Mouse (Mus musculus) megakaryocyte-erythroid progenitor cell, adult 5-6 weeks (primary cell): ENCODE data around the gene Cdh5. TPM values are rescaled to one million over a fixed set of nuclear protein-coding genes. Genes with fewer than 3 reads are reported as not detected.

Source experiments
- ATAC-seq: replicated peaks from 2 replicates; pipeline ENCODE4 v1.8.0; 2016; ENCODE audit warnings: mild to moderate bottlenecking, inconsistent platforms; ENCODE audit not compliant: severe bottlenecking, poor library complexity, low FRiP score, low TSS enrichment
- total RNA-seq, 2 experiments: library from RNA; stranded (forward) in 1 of 2; stranded (reverse) in 1 of 2; fragments of 200-1000, 215-1000 nt in 1 of 2; fragments of >200 nt in 1 of 2; fragmentation: Nextera tagmentation in 1 of 2; gene quantifications; 2 replicates each; pipeline ENCODE4 v1.2.3; 2014 to 2017

The Cdh5 gene
- total RNA-seq, 2 experiments from 2014 or later = not detected

DNA sequence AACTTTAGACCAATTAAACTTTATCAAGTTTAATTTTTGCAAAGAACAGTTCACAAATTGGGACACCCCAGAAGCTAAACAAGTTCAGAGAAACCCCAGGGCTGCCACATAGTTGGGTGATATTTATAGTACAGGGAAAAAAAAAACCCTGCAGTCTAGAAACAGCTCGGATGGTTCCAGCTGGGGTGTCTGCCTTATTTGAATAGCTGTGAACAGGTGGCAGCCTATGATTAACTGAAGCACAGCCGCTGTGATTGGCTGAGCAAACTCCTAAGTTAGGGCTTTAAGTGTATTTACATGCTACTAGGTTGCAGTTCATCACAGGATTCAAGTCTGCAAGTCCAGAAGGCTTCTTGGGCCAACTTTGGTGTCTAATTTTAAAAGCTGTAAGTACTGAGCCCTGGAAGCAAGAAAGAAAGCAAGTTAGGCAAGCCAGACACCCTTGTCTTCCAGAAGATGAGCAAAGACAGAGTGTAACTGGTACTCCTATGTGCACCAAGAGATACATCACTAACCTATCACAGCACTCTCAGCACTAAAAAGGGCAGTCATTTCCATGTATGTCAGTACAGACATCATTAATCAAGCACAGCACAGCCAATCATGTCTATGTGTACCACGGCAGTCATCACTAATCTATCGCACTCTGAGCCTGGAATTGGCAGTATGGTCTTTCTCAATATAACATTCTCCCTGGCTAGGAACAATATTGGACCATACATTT lies 25.9 kb downstream of the Cdh5 start:
- ATAC-seq = no peak

DNA sequence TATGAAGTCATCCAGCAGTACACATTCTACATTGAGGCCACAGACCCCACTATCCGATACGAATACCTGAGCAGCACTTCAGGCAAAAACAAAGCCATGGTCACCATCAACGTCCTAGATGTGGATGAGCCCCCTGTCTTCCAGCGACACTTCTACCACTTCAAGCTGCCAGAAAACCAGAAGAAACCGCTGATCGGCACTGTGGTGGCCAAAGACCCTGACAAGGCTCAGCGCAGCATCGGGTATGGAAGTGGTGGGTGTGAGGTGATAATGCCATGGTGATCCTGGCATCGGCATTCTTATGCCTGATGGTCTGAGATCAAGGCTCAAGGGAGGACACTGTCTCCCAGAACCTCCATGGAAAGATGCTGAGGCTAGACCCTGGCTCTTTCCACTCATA lies 29.5 kb downstream of the Cdh5 start:
- ATAC-seq = no peak

DNA sequence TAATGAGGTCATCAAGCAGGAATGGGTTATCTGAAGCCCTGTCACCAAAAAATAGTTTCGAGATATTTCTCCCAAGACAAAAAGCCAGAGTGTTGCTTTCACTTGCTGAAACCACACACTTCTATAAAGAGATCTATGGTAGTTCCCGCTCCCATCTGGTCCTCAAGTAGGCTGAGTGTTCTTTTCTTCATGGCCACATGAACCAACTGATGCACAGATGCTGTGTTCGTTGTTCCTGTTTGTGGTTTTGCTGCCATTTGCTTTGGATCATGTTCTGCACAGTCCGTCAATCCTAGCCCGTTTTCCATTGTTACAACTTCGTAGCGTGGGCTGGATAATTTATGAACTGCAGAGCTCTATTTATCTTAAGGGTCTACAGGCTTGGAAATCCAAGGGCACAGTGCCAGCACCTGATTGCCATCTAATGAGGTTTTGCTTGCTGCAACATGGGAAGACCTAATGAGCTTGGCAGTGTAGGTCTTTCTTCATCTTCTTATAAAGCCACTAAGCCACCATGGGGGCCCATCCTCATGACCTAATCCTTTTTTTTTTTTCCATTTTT lies 30.1 kb downstream of the Cdh5 start:
- no peak for ATAC-seq

DNA sequence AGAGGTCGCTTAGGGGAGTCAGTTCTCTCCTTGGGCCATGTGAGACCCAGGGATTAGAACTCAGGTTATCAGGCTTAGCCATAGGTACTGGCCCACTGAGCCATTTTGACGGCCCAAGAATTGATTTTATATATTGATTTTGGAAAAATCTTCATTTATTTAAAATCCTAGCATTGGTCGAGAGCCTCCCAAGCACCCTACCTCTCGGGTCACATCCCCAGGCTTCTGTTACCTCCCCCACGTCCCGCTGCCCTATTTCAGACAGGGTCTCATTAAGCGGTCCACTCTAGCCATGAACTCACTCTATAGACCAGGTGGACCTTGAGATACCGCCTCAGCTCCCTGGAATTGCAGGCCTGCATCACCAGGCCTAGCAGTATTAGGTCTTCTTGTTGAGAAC lies 33.1 kb downstream of the Cdh5 start:
- ATAC-seq = no peak

DNA sequence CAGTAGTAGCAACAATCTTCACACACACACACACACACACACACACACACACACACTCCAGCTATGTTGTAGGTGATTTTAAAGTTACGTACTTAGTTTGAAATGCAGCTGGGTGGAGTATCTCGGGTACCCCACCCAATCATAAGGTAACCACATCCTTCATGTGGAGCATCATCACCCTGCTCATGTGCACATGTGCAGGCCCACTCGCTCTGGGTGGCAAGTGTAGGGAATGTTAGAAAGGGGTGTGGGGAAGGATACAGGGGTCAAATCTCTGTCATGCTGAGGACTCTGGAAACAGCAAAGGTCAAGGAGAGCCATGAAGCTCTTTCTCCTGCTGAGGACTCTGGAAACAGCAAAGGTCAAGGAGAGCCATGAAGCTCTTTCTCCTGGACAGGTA lies 34.9 kb downstream of the Cdh5 start:
- ATAC-seq = no peak

DNA sequence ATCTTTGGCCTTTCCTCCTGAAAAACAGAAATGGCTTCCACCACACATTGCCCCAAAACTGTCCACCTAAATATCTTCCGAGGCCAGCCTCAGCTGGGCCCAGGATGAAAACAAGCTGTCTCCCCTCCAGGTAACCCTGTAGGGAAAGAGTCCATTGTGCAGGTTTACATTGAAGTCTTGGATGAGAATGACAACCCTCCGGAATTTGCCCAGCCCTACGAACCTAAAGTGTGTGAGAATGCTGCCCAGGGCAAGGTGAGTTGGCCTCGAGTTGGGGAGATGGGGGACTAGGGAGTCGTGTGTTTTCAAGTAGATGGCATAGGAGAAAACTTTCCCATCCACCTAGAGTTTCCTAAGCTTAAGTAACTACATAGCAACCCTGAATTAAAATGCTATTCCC lies 36.2 kb downstream of the Cdh5 start:
- ATAC-seq = no peak

DNA sequence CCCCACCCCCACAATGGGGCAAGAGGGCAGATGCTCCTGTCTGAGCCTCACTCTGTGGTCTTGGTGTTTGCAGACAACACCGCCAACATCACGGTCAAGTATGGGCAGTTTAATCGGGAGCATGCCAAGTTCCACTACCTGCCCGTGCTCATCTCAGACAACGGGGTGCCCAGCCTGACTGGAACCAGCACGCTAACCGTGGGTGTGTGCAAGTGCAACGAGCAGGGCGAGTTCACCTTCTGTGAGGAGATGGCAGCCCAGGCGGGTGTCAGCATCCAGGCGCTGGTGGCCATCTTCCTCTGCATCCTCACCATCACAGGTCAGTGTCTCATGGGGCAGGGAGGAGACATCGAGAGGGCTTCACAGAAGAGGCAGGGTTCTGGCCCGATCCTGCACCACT lies 39.2 kb downstream of the Cdh5 start:
- no peak for ATAC-seq

DNA sequence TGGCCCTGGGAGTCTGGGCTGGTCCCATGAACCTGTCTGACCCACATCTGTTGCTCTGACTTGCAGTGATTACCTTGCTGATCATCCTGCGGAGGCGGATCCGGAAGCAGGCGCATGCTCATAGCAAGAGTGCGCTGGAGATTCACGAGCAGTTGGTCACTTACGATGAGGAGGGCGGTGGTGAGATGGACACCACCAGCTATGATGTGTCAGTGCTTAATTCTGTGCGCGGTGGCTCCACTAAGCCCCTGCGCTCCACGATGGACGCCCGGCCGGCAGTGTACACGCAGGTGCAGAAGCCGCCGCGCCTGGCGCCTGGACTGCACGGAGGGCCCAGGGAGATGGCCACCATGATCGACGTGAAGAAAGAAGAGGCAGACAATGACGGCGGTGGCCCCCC lies 41.0 kb downstream of the Cdh5 start:
- no peak for ATAC-seq

DNA sequence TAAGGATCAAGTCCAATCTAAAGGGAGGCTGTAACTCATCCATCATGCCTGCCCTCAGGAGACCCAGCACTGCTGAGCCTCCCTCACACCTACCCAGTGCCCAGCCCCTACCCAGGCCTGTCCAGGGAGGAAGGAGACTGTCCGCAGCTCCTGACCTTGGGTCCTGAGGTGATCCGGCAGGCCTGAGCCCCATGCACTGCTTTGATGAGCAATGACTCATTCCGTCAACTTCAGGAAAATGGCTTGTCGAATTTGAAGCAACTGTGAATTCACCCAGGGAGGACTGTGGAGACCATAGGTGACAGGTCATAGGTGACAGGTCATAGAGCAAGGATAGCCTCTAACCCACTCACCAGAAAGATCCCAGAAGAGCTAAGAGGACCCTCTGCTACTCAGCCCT lies 42.0 kb downstream of the Cdh5 start:
- ATAC-seq = no peak

DNA sequence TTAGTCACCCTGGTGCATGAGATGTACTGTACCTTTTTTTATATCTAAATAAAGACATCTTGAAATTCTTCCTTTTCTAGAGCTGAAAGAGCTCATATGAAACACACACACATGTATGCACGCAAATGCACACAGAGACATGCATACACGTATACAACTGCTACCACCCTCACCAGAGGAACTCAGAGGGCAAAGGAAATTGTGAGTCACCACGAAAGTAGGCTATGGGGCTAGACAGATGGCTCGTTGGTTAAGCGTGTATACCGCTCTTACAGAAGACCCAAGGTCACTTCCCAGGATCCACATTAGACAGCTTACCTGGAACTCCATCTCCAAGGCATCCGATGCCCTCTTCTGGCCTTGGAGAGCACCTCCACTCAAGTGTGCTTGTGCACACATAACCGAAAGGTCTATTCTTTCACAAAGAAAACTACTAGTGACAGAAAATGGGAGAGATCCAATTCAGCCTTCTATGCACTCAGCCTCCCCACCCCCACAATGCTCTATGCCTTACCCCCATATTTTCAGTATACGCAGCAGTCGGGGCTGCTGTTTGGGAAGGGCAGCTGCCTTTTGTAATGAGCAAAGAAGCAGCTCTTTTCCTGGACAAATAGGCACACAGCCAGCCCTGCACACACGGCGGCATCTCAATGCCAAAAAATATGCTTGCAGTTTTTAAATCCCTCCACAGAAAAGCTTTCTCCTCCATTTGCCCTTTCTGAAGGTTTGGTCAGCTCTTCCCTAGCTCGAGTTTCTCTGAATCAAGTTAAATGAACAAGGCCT lies 43.2 kb downstream of the Cdh5 start:
- ATAC-seq = no peak

DNA sequence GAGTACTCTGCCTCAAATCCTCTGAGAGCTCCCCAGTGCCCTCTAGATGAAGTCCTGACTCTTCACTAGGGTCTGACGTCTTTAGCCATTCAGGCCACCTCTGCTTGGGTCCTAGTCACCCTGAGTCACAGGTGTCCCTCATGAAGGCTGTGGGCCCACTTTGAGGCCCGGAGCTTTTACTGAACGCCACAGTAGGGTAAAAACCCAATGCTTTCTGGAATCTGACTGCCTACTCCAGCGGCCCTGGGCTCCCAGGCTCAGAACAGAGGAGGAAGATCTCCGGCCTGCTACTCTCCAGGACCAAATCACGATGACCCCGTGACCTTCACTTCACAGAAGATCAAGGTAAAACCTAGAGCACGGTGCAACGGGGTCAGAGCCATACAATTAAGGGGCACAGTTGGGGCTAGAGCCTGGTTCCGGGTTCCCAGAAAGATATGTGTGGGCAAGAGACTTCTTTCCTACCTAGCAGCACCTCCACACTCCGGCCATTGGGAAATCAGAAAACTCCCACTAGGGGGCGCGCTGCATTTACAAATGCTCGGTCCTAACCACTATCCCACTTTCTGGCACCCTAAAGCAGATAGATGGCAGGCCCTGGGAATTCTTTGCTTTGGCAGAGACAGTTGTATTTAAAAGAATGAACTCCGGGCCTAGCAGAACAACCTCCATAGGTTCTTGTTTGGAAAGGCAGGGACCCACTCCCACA lies 44.7 kb downstream of the Cdh5 start:
- peak; percentile 87 for ATAC-seq

DNA sequence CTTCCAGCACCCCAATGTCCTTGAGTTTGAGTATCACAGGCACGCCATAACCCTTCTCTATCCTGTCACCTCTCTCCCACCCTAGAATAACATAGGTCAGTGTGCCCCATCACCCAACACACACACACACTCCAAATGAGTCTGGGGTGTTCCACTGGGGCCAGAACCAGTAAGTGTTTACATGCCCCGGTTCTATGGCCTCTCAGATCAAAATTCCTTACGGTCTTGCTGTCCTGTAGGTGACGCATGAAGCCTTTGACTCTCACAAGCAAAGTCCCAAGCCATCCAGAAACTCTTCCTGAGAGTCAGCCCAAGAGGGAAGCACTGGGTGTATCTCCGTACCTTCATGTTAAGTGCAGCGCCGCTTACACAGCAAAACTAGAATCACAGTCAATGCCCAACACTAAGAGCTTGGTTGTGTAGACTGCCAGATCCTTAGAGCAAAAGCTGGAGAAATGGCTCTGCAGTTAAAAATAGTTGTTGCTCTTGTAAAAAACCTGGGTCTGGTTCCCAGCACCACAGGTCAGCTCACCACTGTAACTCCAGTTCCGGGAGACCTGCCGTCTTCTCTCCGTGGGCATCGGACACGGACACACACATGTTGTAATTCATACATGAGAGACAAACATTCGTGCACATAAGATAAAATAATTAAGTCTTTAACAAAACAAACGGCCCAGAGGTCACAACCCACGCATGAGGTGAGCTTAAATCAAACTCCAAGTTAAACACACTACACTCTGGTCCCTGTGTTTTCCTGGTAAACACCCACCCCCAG lies 45.5 kb downstream of the Cdh5 start:
- no peak for ATAC-seq

DNA sequence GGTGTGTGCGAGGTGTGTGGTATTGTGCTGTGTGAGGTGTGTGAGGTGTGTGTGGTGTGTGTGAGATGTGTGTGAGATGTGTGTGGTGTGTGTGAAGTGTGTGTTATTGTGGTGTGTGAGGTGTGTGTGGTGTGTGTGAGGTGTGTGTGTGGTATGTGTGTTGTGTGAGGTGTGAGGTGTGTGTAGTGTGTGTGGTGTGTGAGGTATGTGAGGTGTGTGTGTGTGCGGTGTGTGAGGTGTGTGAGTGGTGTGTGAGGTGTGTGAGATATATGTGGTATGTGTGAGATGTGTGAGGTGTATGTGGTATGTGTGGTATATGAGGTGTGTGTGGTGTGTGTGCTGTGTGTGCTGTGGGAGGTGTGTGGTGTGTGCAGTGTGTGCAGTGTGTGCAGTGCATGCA lies 46.5 kb downstream of the Cdh5 start:
- no peak for ATAC-seq

DNA sequence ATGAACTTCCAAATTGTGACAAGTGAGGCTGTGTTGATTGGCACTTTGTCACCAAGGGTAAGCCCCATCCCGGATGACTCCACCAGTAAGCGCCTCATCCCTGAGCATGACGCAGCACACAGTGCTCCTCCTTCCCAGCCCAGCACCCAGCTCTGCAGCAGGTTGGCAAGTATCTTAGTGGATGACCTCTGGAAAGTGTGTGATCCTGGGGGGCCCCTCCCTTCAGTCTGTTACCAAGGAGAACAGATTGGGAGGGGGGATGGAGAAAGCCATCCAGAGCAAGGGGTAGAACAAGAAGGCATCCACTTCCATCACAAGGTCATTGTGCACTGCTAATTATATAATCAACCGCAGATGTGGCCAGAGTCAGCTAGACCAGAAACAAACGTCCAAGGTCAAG lies 59.3 kb downstream of the Cdh5 start:
- no peak for ATAC-seq

DNA sequence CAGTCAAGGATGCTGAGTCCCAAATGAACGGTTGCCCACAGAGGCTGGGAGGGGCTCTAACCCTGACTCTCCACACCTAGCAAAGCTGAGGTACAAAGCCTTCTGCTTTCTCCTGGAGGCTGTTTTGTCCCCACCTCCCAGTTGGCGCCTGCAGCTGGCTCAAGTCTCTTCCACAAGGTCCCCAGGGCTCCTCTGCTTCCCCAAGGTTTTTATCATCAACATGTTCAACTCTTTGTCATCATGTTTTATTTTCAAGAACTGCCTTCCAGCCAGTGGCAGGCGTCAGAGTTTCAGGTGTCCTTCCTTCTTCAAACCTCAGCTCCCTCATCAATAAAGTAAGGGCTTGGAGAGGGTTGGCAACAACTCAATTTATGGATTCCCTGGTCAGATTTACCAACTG lies 68.0 kb downstream of the Cdh5 start:
- ATAC-seq = no peak

DNA sequence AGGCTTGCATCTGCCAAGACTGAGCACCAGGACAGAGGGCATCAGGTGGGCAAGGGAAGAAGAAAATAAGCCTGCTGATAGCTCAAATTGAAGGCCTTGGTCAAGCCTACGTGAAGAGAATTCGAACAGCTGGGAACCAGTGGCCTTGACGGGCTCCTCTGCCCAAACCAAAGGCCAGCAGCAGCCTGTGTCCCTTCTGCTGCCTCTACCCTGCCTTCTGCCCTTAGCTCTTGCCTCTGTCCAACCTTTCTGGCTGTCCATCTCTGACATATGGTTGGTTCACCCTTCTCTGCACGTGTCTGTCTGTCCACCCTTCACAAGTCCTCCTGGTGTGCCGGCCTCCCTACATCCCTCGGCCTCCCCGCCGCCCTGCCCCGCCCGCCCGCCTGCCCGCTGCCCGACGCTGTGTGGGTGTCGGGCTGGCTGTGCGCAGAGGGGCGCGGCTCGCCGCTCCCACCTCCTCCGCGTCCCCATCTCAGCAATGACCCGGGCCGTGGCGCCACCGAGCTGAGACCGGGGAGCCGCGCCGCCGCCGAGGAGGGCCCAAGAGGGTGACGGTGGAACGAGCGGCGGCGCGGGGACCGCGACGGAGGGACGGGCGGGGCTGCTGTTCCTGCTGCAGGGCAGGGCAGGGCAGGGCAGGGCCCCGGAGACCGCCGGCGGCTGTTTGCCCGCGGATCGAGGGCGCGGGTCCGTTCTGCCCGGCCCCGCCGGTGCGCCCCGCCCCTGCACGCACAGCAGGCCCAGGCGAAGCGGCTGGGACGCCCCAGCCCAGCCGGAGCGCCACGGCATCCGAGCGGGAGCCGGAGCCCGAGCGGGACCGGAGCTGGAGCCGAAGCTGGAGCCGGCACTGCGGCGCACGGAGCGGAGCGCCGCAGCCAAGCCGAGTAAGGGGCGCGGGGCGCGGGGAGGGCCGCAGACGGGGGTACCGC lies 69.0 kb downstream of the Cdh5 start, which contains the start of gene Bean1:
Bean1 (plus strand) TSS at position 325 of the 932 bp plus-strand sequence.
- peak; percentile 63 for ATAC-seq

DNA sequence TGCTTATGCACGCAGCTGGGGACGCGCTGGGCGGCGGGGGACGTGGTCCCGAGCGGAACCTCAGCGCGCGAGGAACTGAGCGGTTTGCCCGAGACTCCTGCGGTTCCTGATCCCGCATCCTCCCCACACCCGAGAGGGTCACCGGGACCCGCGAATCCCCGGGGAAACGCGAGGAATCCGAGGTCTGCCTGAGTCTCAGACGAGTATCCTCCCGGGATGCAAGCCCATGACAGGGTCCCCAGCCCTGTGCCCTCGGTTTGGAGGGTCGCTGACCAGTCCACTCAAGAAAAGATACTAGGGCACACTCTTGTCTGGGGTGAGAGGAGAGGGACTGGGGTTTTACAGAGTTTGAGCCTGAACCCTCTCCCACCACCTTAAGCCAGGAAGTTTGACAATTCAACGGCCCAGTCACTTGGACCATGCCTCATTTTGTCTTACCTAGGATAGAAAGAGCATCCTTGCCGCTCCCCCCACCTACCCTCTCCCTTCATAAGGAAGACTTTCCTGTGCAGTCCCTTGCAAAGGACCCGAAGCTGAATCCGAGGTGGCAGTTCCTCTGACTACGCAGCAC lies 69.7 kb downstream of the Cdh5 start:
- no peak for ATAC-seq

DNA sequence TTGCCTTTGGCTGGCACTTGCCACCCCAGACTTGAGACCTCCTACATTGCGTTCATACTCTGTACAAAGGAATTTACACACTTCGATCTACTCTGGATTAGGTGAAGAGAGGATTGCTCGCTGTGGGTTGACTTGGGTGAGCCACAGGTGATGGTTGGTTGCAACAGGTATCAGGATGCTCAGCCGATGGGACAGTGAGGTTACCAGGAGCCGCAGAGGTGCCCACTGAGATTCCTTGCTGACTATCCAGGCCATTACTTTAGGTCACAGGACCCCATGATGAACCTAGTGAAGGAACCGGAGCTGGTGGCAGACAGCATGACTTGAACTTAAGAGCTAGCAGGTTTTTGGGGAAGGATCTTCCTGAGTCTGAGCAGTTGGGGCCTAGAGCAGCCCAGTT lies 71.0 kb downstream of the Cdh5 start:
- no peak for ATAC-seq
